Mouse (Mus musculus) midbrain, embryonic 12.5 days (tissue): ENCODE measurements at regions not wholly inside any gene's neighbourhood (a gene's known extent, or its start where the extent isn't known, plus 50 kb on each side); places are given as distances from the start of the nearest gene placed in this dataset.

Experiments used
- ATAC-seq: fragments of 200-750 bp; cut with Nextera tagmentation; 2 replicates; pipeline ENCODE4 v1.8.0; 2017; ENCODE audit warnings: low read depth, moderate TSS enrichment, moderate library complexity; ENCODE audit not compliant: low FRiP score
- H3K27ac ChIP-seq: fragments of 300-500 bp; sonication (generic); replicated peaks from 2 replicates; pipeline ENCODE4 v1.5.1; 2016; ENCODE audit warnings: mild to moderate bottlenecking
- H3K27me3 ChIP-seq: fragments of 300-500 bp; sonication (generic); 2 replicates; pipeline ENCODE4 v1.6.1; 2016; ENCODE audit warnings: mild to moderate bottlenecking
- H3K36me3 ChIP-seq: fragments of 300-500 bp; sonication (generic); 2 replicates; pipeline ENCODE4 v1.6.1; 2016
- H3K4me1 ChIP-seq: fragments of 300-500 bp; sonication (generic); 2 replicates; pipeline ENCODE4 v1.6.1; 2016
- H3K4me2 ChIP-seq: fragments of 300-500 bp; sonication (generic); replicated peaks from 2 replicates; pipeline ENCODE4 v1.6.1; 2016; ENCODE audit warnings: mild to moderate bottlenecking, moderate library complexity
- H3K4me3 ChIP-seq: fragments of 300-500 bp; sonication (generic); 2 replicates; pipeline ENCODE4 v1.5.1; 2016; ENCODE audit warnings: mild to moderate bottlenecking
- H3K9ac ChIP-seq: fragments of 300-500 bp; sonication (generic); replicated peaks from 2 replicates; pipeline ENCODE4 v1.6.1; 2016; ENCODE audit warnings: mild to moderate bottlenecking, moderate library complexity
- H3K9me3 ChIP-seq: fragments of 300-500 bp; sonication (generic); 2 replicates; pipeline ENCODE4 v1.6.1; 2016; ENCODE audit warnings: mild to moderate bottlenecking
- WGBS: fragments of 180-500 bp; shearing (Covaris S2); methylation state at CpG from one replicate; pipeline ENCODE4 v1.1.7; 2016; 5-methylcytosine and 5-hydroxymethylcytosine counted together

- Histone ChIP-seq H3K27ac (no peak overlapping the region), H3K4me3 (no peak overlapping the region), H3K4me2 (no peak overlapping the region), H3K9me3 (no peaks in the 10 kb centered on the region), H3K9ac (no peak overlapping the region), H3K4me1 (peaks cover 9% of the 10 kb centered on the region), H3K36me3 (no peaks in the 10 kb centered on the region), H3K27me3 (no peaks in the 10 kb centered on the region; the same call in 1 of the 2 replicates)
- no peak for ATAC-seq
- 75% methylated on average over 3 of the region's 3 CpGs for WGBS
Observed at GRCm38 (mm10) chr4:137187592-137187991, 89.7 kb upstream of the Wnt4 start.

- ATAC-seq, result no peak
- peaks cover 9% of the 10 kb centered on the region for H3K4me1 ChIP-seq
- no peak overlapping the region for H3K4me2 ChIP-seq
- 89% methylated on average over 9 of the region's 9 CpGs for WGBS
- no peak overlapping the region for H3K9ac ChIP-seq
- H3K27me3 ChIP-seq, result no peaks in the 10 kb centered on the region; the same call in 1 of the 2 replicates
- H3K27ac ChIP-seq, result no peak overlapping the region
- H3K4me3 ChIP-seq, result no peak overlapping the region
- H3K36me3 ChIP-seq, result no peaks in the 10 kb centered on the region
- no peaks in the 10 kb centered on the region for H3K9me3 ChIP-seq
Observed at GRCm38 (mm10) chr4:137187051-137187450, 90.2 kb upstream of the Wnt4 start.

GRCm38 (mm10) chr4:137185001-137185400, 92.3 kb upstream of the Wnt4 start:
- no peak for ATAC-seq
- H3K4me3 ChIP-seq, result no peak overlapping the region

GRCm38 (mm10) chr4:137183181-137183850, 94.0 kb upstream of the Wnt4 start:
- no peaks in the 10 kb centered on the region for H3K36me3 ChIP-seq
- H3K4me2 ChIP-seq, result no peak overlapping the region
- no peak for ATAC-seq
- WGBS, result 64% methylated on average over 10 of the region's 10 CpGs
- no peaks in the 10 kb centered on the region for H3K27me3 ChIP-seq
- no peaks in the 10 kb centered on the region for H3K9me3 ChIP-seq
- no peak overlapping the region for H3K4me3 ChIP-seq
- H3K9ac ChIP-seq, result no peak overlapping the region
- no peak overlapping the region for H3K27ac ChIP-seq
- peaks cover 9% of the 10 kb centered on the region for H3K4me1 ChIP-seq

More at GRCm38 (mm10) chr4:137185001-137185400, 92.3 kb upstream of the Wnt4 start:
- Histone ChIP-seq H3K4me1 (peaks cover 9% of the 10 kb centered on the region), H3K36me3 (no peaks in the 10 kb centered on the region), H3K27me3 (no peaks in the 10 kb centered on the region; the same call in 1 of the 2 replicates), H3K9ac (no peak overlapping the region), H3K4me2 (no peak overlapping the region), H3K27ac (0 out of 2 replicates have a peak overlapping the region, but pooled peaks have one; percentile 25), H3K9me3 (no peaks in the 10 kb centered on the region)
- 86% methylated on average over 4 of the region's 4 CpGs for WGBS

GRCm38 (mm10) chr4:137182547-137182946, 94.7 kb upstream of the Wnt4 start:
- 88% methylated on average over 14 of the region's 14 CpGs for WGBS
- no peak for ATAC-seq
- Histone ChIP-seq H3K27me3 (no peaks in the 10 kb centered on the region), H3K9ac (no peak overlapping the region), H3K4me2 (no peak overlapping the region), H3K4me1 (peaks cover 9% of the 10 kb centered on the region), H3K36me3 (no peaks in the 10 kb centered on the region), H3K9me3 (no peaks in the 10 kb centered on the region), H3K4me3 (no peak overlapping the region), H3K27ac (no peak overlapping the region)

GRCm38 (mm10) chr4:137181252-137181651, 96.0 kb upstream of the Wnt4 start:
- Histone ChIP-seq H3K4me3 (no peak overlapping the region), H3K4me2 (no peak overlapping the region), H3K9ac (no peak overlapping the region), H3K4me1 (peaks cover 9% of the 10 kb centered on the region), H3K27me3 (no peaks in the 10 kb centered on the region), H3K27ac (no peak overlapping the region), H3K36me3 (no peaks in the 10 kb centered on the region), H3K9me3 (no peaks in the 10 kb centered on the region)
- WGBS, result 69% methylated on average over 8 of the region's 8 CpGs
- ATAC-seq, result no peak

- H3K4me1 ChIP-seq, result peaks cover 9% of the 10 kb centered on the region
- H3K36me3 ChIP-seq, result no peaks in the 10 kb centered on the region
- no peak overlapping the region for H3K27ac ChIP-seq
- no peak overlapping the region for H3K4me2 ChIP-seq
- H3K4me3 ChIP-seq, result no peak overlapping the region
- no peaks in the 10 kb centered on the region for H3K9me3 ChIP-seq
- no peaks in the 10 kb centered on the region for H3K27me3 ChIP-seq
- WGBS, result 83% methylated on average over 2 of the region's 2 CpGs
- ATAC-seq, result no peak
- H3K9ac ChIP-seq, result no peak overlapping the region
Observed at GRCm38 (mm10) chr4:137180083-137180482, 97.2 kb upstream of the Wnt4 start.

- no peak overlapping the region for H3K4me2 ChIP-seq
- no peaks in the 10 kb centered on the region for H3K4me1 ChIP-seq
- no peak for ATAC-seq
- no peaks in the 10 kb centered on the region for H3K27me3 ChIP-seq
- H3K4me3 ChIP-seq, result no peak overlapping the region
- no peak overlapping the region for H3K9ac ChIP-seq
- no peaks in the 10 kb centered on the region for H3K9me3 ChIP-seq
- H3K27ac ChIP-seq, result no peak overlapping the region
- WGBS, result 76% methylated on average over 3 of the region's 3 CpGs
- no peaks in the 10 kb centered on the region for H3K36me3 ChIP-seq
Observed at GRCm38 (mm10) chr4:137178833-137179232, 98.5 kb upstream of the Wnt4 start.

- H3K36me3 ChIP-seq, result no peaks in the 10 kb centered on the region
- peak overlapping the region; percentile 11 for H3K4me3 ChIP-seq
- H3K27me3 ChIP-seq, result peaks cover 39% of the 10 kb centered on the region
- ATAC-seq, result no peak
- peak overlapping the region; percentile 46 for H3K4me2 ChIP-seq
- peak overlapping the region; percentile 16; the same call in 1 of the 2 replicates for H3K9ac ChIP-seq
- 0 out of 2 replicates have a peak, but pooled peaks cover 6% of the 10 kb centered on the region for H3K9me3 ChIP-seq
- no peak overlapping the region for H3K27ac ChIP-seq
- WGBS, result 44% methylated on average over 9 of the region's 9 CpGs
- H3K4me1 ChIP-seq, result 0 out of 2 replicates have a peak, but pooled peaks cover 5% of the 10 kb centered on the region
Observed at GRCm38 (mm10) chr4:137164933-137165332, 112.4 kb upstream of the Wnt4 start.

- H3K4me3 ChIP-seq, result peak overlapping the region; percentile 11
- H3K27ac ChIP-seq, result no peak overlapping the region
- no peaks in the 10 kb centered on the region for H3K36me3 ChIP-seq
- ATAC-seq, result no peak
- H3K4me2 ChIP-seq, result peak overlapping the region; percentile 46
- H3K27me3 ChIP-seq, result peaks cover 39% of the 10 kb centered on the region
- WGBS, result 6% methylated on average over 12 of the region's 12 CpGs
- H3K9me3 ChIP-seq, result 0 out of 2 replicates have a peak, but pooled peaks cover 6% of the 10 kb centered on the region
- peak overlapping the region; percentile 16; the same call in 1 of the 2 replicates for H3K9ac ChIP-seq
- H3K4me1 ChIP-seq, result 0 out of 2 replicates have a peak, but pooled peaks cover 5% of the 10 kb centered on the region
Observed at GRCm38 (mm10) chr4:137164429-137164828, 112.9 kb upstream of the Wnt4 start.

GRCm38 (mm10) chr4:137163962-137164361, 113.3 kb upstream of the Wnt4 start:
- WGBS, result 65% methylated on average over 12 of the region's 12 CpGs
- Histone ChIP-seq H3K4me3 (no peak overlapping the region), H3K4me1 (0 out of 2 replicates have a peak, but pooled peaks cover 5% of the 10 kb centered on the region), H3K4me2 (no peak overlapping the region), H3K27ac (no peak overlapping the region), H3K9ac (no peak overlapping the region), H3K9me3 (0 out of 2 replicates have a peak, but pooled peaks cover 6% of the 10 kb centered on the region), H3K27me3 (peaks cover 39% of the 10 kb centered on the region), H3K36me3 (no peaks in the 10 kb centered on the region)
- no peak for ATAC-seq

- Histone ChIP-seq H3K27me3 (peaks cover 34% of the 10 kb centered on the region), H3K4me2 (no peak overlapping the region), H3K4me3 (no peak overlapping the region), H3K36me3 (no peaks in the 10 kb centered on the region), H3K27ac (no peak overlapping the region), H3K9me3 (no peaks in the 10 kb centered on the region), H3K4me1 (0 out of 2 replicates have a peak, but pooled peaks cover 5% of the 10 kb centered on the region), H3K9ac (no peak overlapping the region)
- 84% methylated on average over 7 of the region's 7 CpGs for WGBS
- no peak for ATAC-seq
Observed at GRCm38 (mm10) chr4:137160526-137160925, 111.9 kb upstream of the Zbtb40 start.
